Comparison of ENCODE assay signal across 28 mouse cellular contexts in the genomic region with DNA sequence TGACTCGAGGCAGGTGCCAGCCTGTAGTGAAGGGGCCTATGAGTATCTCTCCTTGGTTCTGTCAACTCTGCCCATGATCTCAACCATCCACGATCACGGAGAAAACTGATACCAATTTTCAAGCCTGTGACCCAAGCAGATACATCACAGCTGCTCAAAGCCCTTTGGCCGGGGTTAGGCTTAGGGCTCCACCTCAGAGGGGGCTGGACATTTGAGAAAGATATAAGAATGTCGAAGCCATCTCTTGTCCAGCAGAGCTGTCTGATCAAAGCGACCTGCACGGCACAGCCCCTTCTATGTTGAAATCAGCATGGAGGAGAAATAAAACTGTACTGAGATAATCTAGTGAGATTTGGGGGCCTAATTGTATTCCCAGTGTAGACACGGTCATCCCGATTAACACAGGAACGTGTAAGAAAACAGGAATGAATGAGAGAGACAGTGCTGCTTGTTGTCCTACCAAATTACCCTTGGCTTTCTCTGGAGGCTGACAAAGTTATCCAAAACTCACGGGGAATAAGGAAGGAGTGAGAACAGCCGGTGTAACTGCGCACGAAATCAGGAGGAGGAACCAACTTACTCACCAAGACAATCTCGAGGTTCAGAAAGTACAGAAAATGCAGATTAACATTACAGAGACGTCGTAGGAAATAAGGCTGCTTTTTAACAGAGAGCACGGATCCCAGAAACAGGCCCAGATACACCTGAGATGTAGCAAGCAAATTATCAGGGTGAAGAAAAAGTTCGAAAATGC.
DNase-seq lines count a peak whose midpoint lies in the region; ATAC-seq and TF ChIP-seq lines count a peak whose summit lies in the region.
"Had no signal": no experiment of that assay in that cellular context is flagged by ENCODE, and none has a peak within 500 bp of the region (broad histone marks: within the 10 kb centered on the region; RNA-seq: fewer than 3 reads in every experiment).

No protein-coding gene starts in this region.

- no peak overlapping the region for H3K4me2 ChIP-seq in heart, embryonic 11.5 days
- no peak overlapping the region for H3K4me2 ChIP-seq in hindbrain, embryonic 14.5 days (replicated peaks)
- H3K4me2 ChIP-seq: forebrain, embryonic 12.5 days; forebrain, embryonic 15.5 days; heart, embryonic 12.5 days; heart, embryonic 15.5 days had no signal

- no peaks in the 10 kb centered on the region for H3K4me1 ChIP-seq in heart, embryonic 11.5 days (ENCODE audit: control insufficient read depth, insufficient read depth, low read length)
- peaks cover 0 to 3% of the 10 kb centered on the region in 2 experiments; a peak in 1 of 4 replicates for H3K4me1 ChIP-seq in MEL (ENCODE audit: control insufficient read depth in 1 of 2, insufficient read depth in 2 of 2, low read length in 2 of 2)
- no peaks in the 10 kb centered on the region for H3K4me1 ChIP-seq in hindbrain, embryonic 14.5 days (replicated peaks; ENCODE audit: control insufficient read depth, insufficient read depth, low read length)
- H3K4me1 ChIP-seq: forebrain, embryonic 12.5 days; forebrain, embryonic 15.5 days; heart, embryonic 15.5 days; hindbrain, embryonic 10.5 days; hindbrain, embryonic 13.5 days had no signal

- H3K27me3 ChIP-seq in heart, embryonic 11.5 days (ENCODE audit: control insufficient read depth, insufficient read depth, low read length) = no peaks in the 10 kb centered on the region; the same call in 1 of the 2 replicates
- H3K27me3 ChIP-seq in MEL (ENCODE audit: control insufficient read depth in 1 of 2, insufficient read depth in 2 of 2, low read length in 2 of 2) = no peaks in the 10 kb centered on the region
- H3K27me3 ChIP-seq in hindbrain, embryonic 14.5 days (ENCODE audit: control insufficient read depth, insufficient read depth, low read length) = no peaks in the 10 kb centered on the region
- H3K27me3 ChIP-seq: forebrain, embryonic 12.5 days; forebrain, embryonic 15.5 days; heart, embryonic 12.5 days; heart, embryonic 15.5 days; hindbrain, embryonic 13.5 days had no signal

- H3K79me2 ChIP-seq in MEL (ENCODE audit: control insufficient read depth, insufficient read depth, low read length, poor library complexity) = no peaks in the 10 kb centered on the region

- no peak for TF ChIP-seq RAD21 in MEL (IDR thresholded peaks at IDR 0.05; ENCODE audit: low read depth, low read length)

- WGBS in heart, embryonic 11.5 days (ENCODE audit: insufficient replicate concordance) = 83% methylated on average over 19 of the region's 19 CpGs
- 91% methylated on average over 19 of the region's 19 CpGs for WGBS in hindbrain, embryonic 14.5 days

- peak; percentile 79 for DNase-seq in heart, adult 11 months
- peak; percentile 19 for DNase-seq in testis, postnatal 10 days (ENCODE audit: low spot score)
- DNase-seq in testis, postnatal 14 days (ENCODE audit: low spot score) = no peak
- DNase-seq in CD4-positive helper T cell, adult 2 months (ENCODE audit: low read depth, low spot score) = peak; percentile 27
- DNase-seq in MEL (ENCODE audit: low read depth, low spot score) = peak; percentile 27
- no peak for DNase-seq in hindbrain, embryonic 14.5 days (ENCODE audit: low spot score)
- DNase-seq in right cerebral cortex, postnatal 14 days = no peak
- DNase-seq: adrenal gland, adult 8-10 months; adrenal gland, postnatal 25 days; cerebellum, adult 11-12 months; cerebellum, adult 8-10 months; cerebellum, postnatal 10 days; cerebellum, postnatal 36 days; embryo, embryonic 11 days; gastrocnemius, postnatal 36 days; heart, postnatal 10 days; heart, postnatal 36 days had no signal

- no peak for TF ChIP-seq EP300 in MEL (IDR thresholded peaks at IDR 0.05; ENCODE audit: low read depth in 1 of 2, low read length in 2 of 2)

- H3K36me3 ChIP-seq in heart, embryonic 11.5 days (ENCODE audit: control insufficient read depth, insufficient read depth, low read length) = no peaks in the 10 kb centered on the region
- H3K36me3 ChIP-seq in MEL (ENCODE audit: control insufficient read depth in 1 of 2, insufficient read depth in 2 of 2, low read length in 2 of 2) = no peaks in the 10 kb centered on the region
- H3K36me3 ChIP-seq in hindbrain, embryonic 14.5 days (replicated peaks; ENCODE audit: control insufficient read depth, insufficient read depth) = no peaks in the 10 kb centered on the region
- H3K36me3 ChIP-seq: embryonic facial prominence, embryonic 10.5 days; embryonic facial prominence, embryonic 13.5 days; forebrain, embryonic 12.5 days; forebrain, embryonic 15.5 days; heart, embryonic 12.5 days; heart, embryonic 15.5 days; hindbrain, embryonic 10.5 days; hindbrain, embryonic 13.5 days had no signal

- H3K27ac ChIP-seq in heart, embryonic 11.5 days (ENCODE audit: low read depth, low read length) = no peak overlapping the region
- no peak overlapping the region for H3K27ac ChIP-seq in MEL (ENCODE audit: control insufficient read depth, low read depth, low read length)
- no peak overlapping the region for H3K27ac ChIP-seq in hindbrain, embryonic 14.5 days
- H3K27ac ChIP-seq: embryonic facial prominence, embryonic 10.5 days; embryonic facial prominence, embryonic 13.5 days; forebrain, embryonic 12.5 days; forebrain, embryonic 15.5 days; heart, embryonic 15.5 days; hindbrain, embryonic 10.5 days; hindbrain, embryonic 13.5 days; hindbrain, postnatal 0 days had no signal

- ATAC-seq in heart, embryonic 11.5 days (replicated peaks; ENCODE audit: insufficient number of reproducible peaks, low FRiP score, low TSS enrichment) = no peak
- ATAC-seq in hindbrain, embryonic 14.5 days (ENCODE audit: low FRiP score) = no peak
- ATAC-seq: forebrain, embryonic 15.5 days; hindbrain, postnatal 0 days had no signal

- no peak for TF ChIP-seq CTCF in MEL (IDR thresholded peaks at IDR 0.05 in 2 of 3, conservative IDR thresholded peaks at IDR 0.05 in 1 of 3; ENCODE audit: control insufficient read depth in 1 of 3, insufficient read depth in 1 of 3, low read depth in 2 of 3, low read length in 3 of 3, poor library complexity in 1 of 3, severe bottlenecking in 1 of 3)

- H3K4me3 ChIP-seq in heart, embryonic 11.5 days (ENCODE audit: low read depth, low read length) = no peak overlapping the region
- H3K4me3 ChIP-seq in MEL (ENCODE audit: control insufficient read depth in 1 of 2, insufficient read depth in 1 of 2, low read depth in 2 of 2, low read length in 2 of 2) = peak overlapping the region; percentile 23; a peak in 3 of 4 replicates
- H3K4me3 ChIP-seq in hindbrain, embryonic 14.5 days (replicated peaks; ENCODE audit: low read length) = no peak overlapping the region
- H3K4me3 ChIP-seq: embryonic facial prominence, embryonic 10.5 days; embryonic facial prominence, embryonic 13.5 days; erythroblast, embryonic 14.5 days; forebrain, embryonic 12.5 days; forebrain, embryonic 15.5 days; heart, embryonic 12.5 days; heart, embryonic 15.5 days; hindbrain, embryonic 10.5 days; hindbrain, embryonic 13.5 days had no signal

- TF ChIP-seq POLR2A in MEL (IDR thresholded peaks at IDR 0.05; ENCODE audit: control insufficient read depth in 1 of 2, insufficient read depth in 1 of 2, low read depth in 1 of 2, low read length in 2 of 2, poor library complexity in 1 of 2) = no peak

- H3K9ac ChIP-seq in heart, embryonic 11.5 days (ENCODE audit: low read depth, low read length) = no peak overlapping the region
- no peak overlapping the region for H3K9ac ChIP-seq in MEL (ENCODE audit: control insufficient read depth, low read depth, low read length, poor library complexity, severe bottlenecking)
- H3K9ac ChIP-seq in hindbrain, embryonic 14.5 days = no peak overlapping the region
- H3K9ac ChIP-seq: embryonic facial prominence, embryonic 13.5 days; forebrain, embryonic 12.5 days; forebrain, embryonic 15.5 days; heart, embryonic 12.5 days; heart, embryonic 15.5 days; hindbrain, embryonic 13.5 days had no signal

- no peaks in the 10 kb centered on the region for H3K9me3 ChIP-seq in heart, embryonic 11.5 days (replicated peaks; ENCODE audit: control insufficient read depth, low read length)
- no peaks in the 10 kb centered on the region for H3K9me3 ChIP-seq in MEL (replicated peaks; ENCODE audit: insufficient read depth, low read length)
- no peaks in the 10 kb centered on the region for H3K9me3 ChIP-seq in hindbrain, embryonic 14.5 days (ENCODE audit: control insufficient read depth, low read length)
- H3K9me3 ChIP-seq: embryonic facial prominence, embryonic 10.5 days; embryonic facial prominence, embryonic 13.5 days; forebrain, embryonic 12.5 days; forebrain, embryonic 15.5 days; heart, embryonic 12.5 days; heart, embryonic 15.5 days; hindbrain, embryonic 10.5 days; hindbrain, embryonic 13.5 days had no signal

TF ChIP-seq in MEL, 35 proteins besides CTCF, POLR2A, EP300 and RAD21:
- no peak for TF ChIP-seq ETS1 (IDR thresholded peaks at IDR 0.05; ENCODE audit: low read depth, low read length)
- no peak for TF ChIP-seq USF2 (IDR thresholded peaks at IDR 0.05; ENCODE audit: borderline replicate concordance in 1 of 2, insufficient read depth in 1 of 2, low read depth in 1 of 2, low read length in 2 of 2)
- no peak for TF ChIP-seq TAL1 (IDR thresholded peaks at IDR 0.05; ENCODE audit: low read length)
TF ChIP-seq in MEL: peak in this region for 0.

Comparison
In these comparisons a context has a peak if more than half of its experiments do, and no peak if none do; other contexts are left out.
1. DNase-seq: peak in heart, adult 11 months (single experiment), testis, postnatal 10 days (single experiment), CD4-positive helper T cell, adult 2 months (single experiment) and MEL (single experiment); none in testis, postnatal 14 days (single experiment), hindbrain, embryonic 14.5 days (single experiment) and right cerebral cortex, postnatal 14 days (single experiment).
2. H3K4me3 ChIP-seq: peak in MEL (2 of 2); none in heart, embryonic 11.5 days (single experiment) and hindbrain, embryonic 14.5 days (single experiment).